Mouse (Mus musculus): ENCODE measurements around the gene Taok3. TPM values are rescaled to one million over a fixed set of nuclear protein-coding genes. Genes with fewer than 3 reads are reported as not detected.

The Taok3 gene
- total RNA-seq, 2 experiments from 2014 or later = 53.8 to 54.3 TPM

- DNase-seq (ENCODE audit: low spot score in 2 of 2) = no peak
Measured at GRCm38 (mm10) chr5:117116660-117117059, 3.3 kb upstream of the Taok3 start.

GRCm38 (mm10) chr5:117117241-117117640 lies 2.7 kb upstream of the Taok3 start:
- DNase-seq (ENCODE audit: low spot score in 2 of 2) = no peak

- DNase-seq (ENCODE audit: low spot score in 2 of 2) = no peak
Measured at GRCm38 (mm10) chr5:117117716-117118115, 2.2 kb upstream of the Taok3 start.

- no peak for DNase-seq (ENCODE audit: low spot score in 2 of 2)
Measured at GRCm38 (mm10) chr5:117118220-117118619, 1.7 kb upstream of the Taok3 start.

GRCm38 (mm10) chr5:117118850-117119249 lies 1.1 kb upstream of the Taok3 start:
- no peak for DNase-seq (ENCODE audit: low spot score in 2 of 2)

- no peak for DNase-seq (ENCODE audit: low spot score in 2 of 2)
Measured at GRCm38 (mm10) chr5:117120489-117121466, 849 bp downstream of the Taok3 start.

GRCm38 (mm10) chr5:117121657-117122056 lies 1.7 kb downstream of the Taok3 start:
- no peak for DNase-seq (ENCODE audit: low spot score in 2 of 2)

- no peak for DNase-seq (ENCODE audit: low spot score in 2 of 2)
Measured at GRCm38 (mm10) chr5:117123102-117123501, 3.2 kb downstream of the Taok3 start.

GRCm38 (mm10) chr5:117123840-117124239 lies 3.9 kb downstream of the Taok3 start:
- DNase-seq (ENCODE audit: low spot score in 2 of 2) = no peak

- DNase-seq (ENCODE audit: low spot score in 2 of 2) = no peak
Measured at GRCm38 (mm10) chr5:117125482-117126346, 5.8 kb downstream of the Taok3 start.

- no peak for DNase-seq (ENCODE audit: low spot score in 2 of 2)
Measured at GRCm38 (mm10) chr5:117127051-117127450, 7.1 kb downstream of the Taok3 start.

GRCm38 (mm10) chr5:117130726-117131125 lies 10.8 kb downstream of the Taok3 start:
- no peak for DNase-seq (ENCODE audit: low spot score in 2 of 2)

GRCm38 (mm10) chr5:117133446-117134065 lies 13.6 kb downstream of the Taok3 start:
- no peak for DNase-seq (ENCODE audit: low spot score in 2 of 2)

- DNase-seq (ENCODE audit: low spot score in 2 of 2) = no peak
Measured at GRCm38 (mm10) chr5:117134066-117134888, 14.3 kb downstream of the Taok3 start.

GRCm38 (mm10) chr5:117134889-117135456 lies 15.0 kb downstream of the Taok3 start:
- DNase-seq (ENCODE audit: low spot score in 2 of 2) = no peak

- no peak for DNase-seq (ENCODE audit: low spot score in 2 of 2)
Measured at GRCm38 (mm10) chr5:117135869-117136268, 15.9 kb downstream of the Taok3 start.

- DNase-seq (ENCODE audit: low spot score in 2 of 2) = no peak
Measured at GRCm38 (mm10) chr5:117136570-117136969, 16.6 kb downstream of the Taok3 start.

- DNase-seq (ENCODE audit: low spot score in 2 of 2) = no peak
Measured at GRCm38 (mm10) chr5:117137011-117137410, 17.1 kb downstream of the Taok3 start.

- no peak for DNase-seq (ENCODE audit: low spot score in 2 of 2)
Measured at GRCm38 (mm10) chr5:117137594-117137993, 17.7 kb downstream of the Taok3 start.
